Mouse (Mus musculus) forebrain, embryonic 11.5 days (tissue): ENCODE measurements around the gene Atrn. TPM values are rescaled to one million over a fixed set of nuclear protein-coding genes. Genes with fewer than 3 reads are reported as not detected.

Source experiments
- ATAC-seq: fragments of 200-750 bp; cut with Nextera tagmentation; replicated peaks from 2 replicates; pipeline ENCODE4 v1.8.0; 2017; ENCODE audit warnings: moderate TSS enrichment; ENCODE audit not compliant: low FRiP score
- DNase-seq: peaks from one replicate; pipeline ENCODE4 v3.0.0-alpha.2; 2017; ENCODE audit warnings: low spot score
- H3K27ac ChIP-seq: fragments of 300-500 bp; sonication (generic); 2 replicates; pipeline ENCODE4 v1.5.1; 2014; ENCODE audit warnings: low read depth, low read length
- H3K27me3 ChIP-seq: fragments of 300-500 bp; sonication (generic); 2 replicates; pipeline ENCODE4 v1.6.1; 2014; ENCODE audit warnings: mild to moderate bottlenecking, low read length, mixed read lengths; ENCODE audit not compliant: control insufficient read depth, insufficient read depth
- H3K36me3 ChIP-seq: fragments of 300-500 bp; sonication (generic); 2 replicates; pipeline ENCODE4 v1.6.1; 2014; ENCODE audit warnings: mild to moderate bottlenecking, low read length, moderate library complexity, mixed read lengths; ENCODE audit not compliant: control insufficient read depth, insufficient read depth
- H3K4me1 ChIP-seq: fragments of 300-500 bp; sonication (generic); replicated peaks from 2 replicates; pipeline ENCODE4 v1.6.1; 2014; ENCODE audit warnings: low read length, mixed read lengths; ENCODE audit not compliant: control insufficient read depth, insufficient read depth
- H3K4me2 ChIP-seq: fragments of 300-500 bp; sonication (generic); 2 replicates; pipeline ENCODE4 v1.6.1; 2014; ENCODE audit warnings: low read depth, mild to moderate bottlenecking, low read length, moderate library complexity, mixed read lengths; ENCODE audit not compliant: severe bottlenecking
- H3K4me3 ChIP-seq: fragments of 300-500 bp; sonication (generic); 2 replicates; pipeline ENCODE4 v1.5.1; 2014; ENCODE audit warnings: low read depth, low read length
- H3K9ac ChIP-seq: fragments of 300-500 bp; sonication (generic); 2 replicates; pipeline ENCODE4 v1.6.1; 2014; ENCODE audit warnings: low read length
- H3K9me3 ChIP-seq: fragments of 300-500 bp; sonication (generic); 2 replicates; pipeline ENCODE4 v1.6.1; 2016; ENCODE audit warnings: low read length, mixed read lengths; ENCODE audit not compliant: control insufficient read depth
- WGBS: fragments of 180-500 bp; shearing (Covaris S2); extraction: QIAGEN DNeasy Blood & Tissue Kit; methylation state at CpG from one replicate; pipeline ENCODE4 v1.1.7; 2014; 5-methylcytosine and 5-hydroxymethylcytosine counted together
- microRNA-seq: library from miRNA; unstranded; fragments of <30 nt; microRNA quantifications from one replicate; pipeline ENCODE4, GENCODE M21; 2016; ENCODE audit not compliant: insufficient number of aligned reads
- polyA plus RNA-seq: library from polyadenylated mRNA; unstranded; fragments of >200 nt; fragmentation: Nextera tagmentation; extraction: Ambion mirVana; gene quantifications from 2 replicates; pipeline ENCODE4 v1.2.1, GENCODE M21; 2014

Atrn gene
- polyA plus RNA-seq, 1 experiment from 2014 or later = 11.3 TPM

GRCm38 (mm10) chr2:131060784-131061183, 154.5 kb downstream of the Atrn start:
- 68% methylated on average over 6 of the region's 6 CpGs for WGBS
- Histone ChIP-seq H3K4me2 (no peak overlapping the region), H3K36me3 (no peaks in the 10 kb centered on the region), H3K27ac (no peak overlapping the region), H3K27me3 (peaks cover 10% of the 10 kb centered on the region), H3K9me3 (no peaks in the 10 kb centered on the region), H3K4me3 (no peak overlapping the region), H3K9ac (no peak overlapping the region), H3K4me1 (no peaks in the 10 kb centered on the region)
- DNase-seq = no peak
- no peak for ATAC-seq

DNA sequence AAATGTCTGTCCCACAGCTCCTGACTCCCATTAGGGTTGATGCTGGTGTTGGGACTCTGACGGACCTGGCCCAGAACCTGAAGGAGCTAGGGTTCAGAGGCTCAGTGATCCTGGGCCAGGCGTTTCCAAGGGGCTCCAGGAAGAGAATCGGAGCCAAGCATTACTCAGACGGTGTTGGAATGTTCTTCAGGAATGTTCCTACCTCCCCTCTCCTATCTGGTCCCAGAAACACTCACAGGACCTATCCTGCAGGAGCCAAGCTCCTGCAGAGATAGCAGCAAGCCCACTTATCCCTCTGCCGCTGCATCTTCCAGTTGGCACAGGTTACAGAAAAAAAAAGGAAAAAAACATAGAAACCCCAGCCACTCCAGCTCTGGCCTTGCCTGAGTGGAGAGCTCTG, 155.3 kb downstream of the Atrn start:
- Histone ChIP-seq H3K4me3 (no peak overlapping the region), H3K27me3 (peaks cover 6% of the 10 kb centered on the region), H3K4me2 (no peak overlapping the region), H3K36me3 (no peaks in the 10 kb centered on the region), H3K27ac (no peak overlapping the region), H3K4me1 (no peaks in the 10 kb centered on the region), H3K9me3 (no peaks in the 10 kb centered on the region), H3K9ac (no peak overlapping the region)
- ATAC-seq (no peak), DNase-seq (no peak)
- 70% methylated on average over 5 of the region's 5 CpGs for WGBS

DNA sequence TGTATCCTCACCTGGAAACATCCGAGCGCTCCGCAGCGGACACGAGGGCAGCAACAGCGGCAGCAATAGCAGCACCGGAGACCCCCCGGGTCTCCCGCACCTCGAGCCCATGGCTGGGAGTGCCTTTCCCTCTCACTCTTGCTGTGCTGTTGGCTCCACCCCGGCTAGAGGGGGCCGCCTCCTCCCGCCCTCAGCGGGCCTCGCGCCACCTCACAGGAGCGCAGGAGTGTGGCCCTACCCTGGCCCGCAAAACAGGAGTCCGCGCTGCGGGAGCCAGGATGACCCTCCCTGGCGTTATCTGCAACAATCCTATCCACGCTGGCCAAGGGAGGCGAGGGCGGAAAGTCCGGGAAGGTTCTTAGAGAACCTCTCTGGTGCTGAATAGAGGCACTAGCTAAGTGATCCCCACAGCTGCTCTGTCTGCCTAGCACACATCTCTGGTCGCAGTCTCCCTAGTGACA, 157.1 kb downstream of the Atrn start, which contains the start of gene Adam33:
TSS of gene Adam33 (minus strand) at position 411 of the 461 bp plus-strand sequence.
- WGBS = 2% methylated on average over 21 of the region's 27 CpGs
- Histone ChIP-seq H3K9ac (no peak within 1 kb of the TSS), H3K9me3 (no peaks in the 10 kb centered on the region), H3K27me3 (peaks cover 6% of the 10 kb centered on the region; the same call in 1 of the 2 replicates), H3K27ac (no peak within 1 kb of the TSS), H3K4me2 (peak within 1 kb of the TSS; percentile 38), H3K4me3 (peak within 1 kb of the TSS; percentile 1; the same call in 1 of the 2 replicates), H3K4me1 (no peaks in the 10 kb centered on the region), H3K36me3 (no peaks in the 10 kb centered on the region)
- DNase-seq = peak; percentile 53
- ATAC-seq = no peak

DNA sequence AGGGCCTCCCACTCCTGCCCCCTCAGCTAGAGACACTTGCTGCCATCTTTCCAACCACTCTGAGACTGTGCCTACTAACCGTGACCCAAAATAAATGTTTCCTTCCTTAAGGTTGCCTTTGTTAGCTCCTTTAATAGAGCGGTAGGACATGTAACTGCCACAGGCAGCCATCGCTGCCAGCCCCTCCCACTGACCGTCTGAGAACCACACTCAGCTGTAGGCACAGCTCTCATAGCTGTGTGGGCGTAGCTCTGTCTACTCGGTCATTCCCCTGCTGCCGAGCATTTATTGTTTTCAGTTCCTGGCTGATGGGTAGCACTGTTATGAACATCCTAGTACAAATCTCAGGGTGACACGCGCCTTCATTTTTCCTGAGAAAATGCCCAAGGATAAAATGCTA, 160.0 kb downstream of the Atrn start:
- no peak overlapping the region for H3K4me3 ChIP-seq
- no peak overlapping the region for H3K4me2 ChIP-seq
- DNase-seq = no peak
- H3K27me3 ChIP-seq = peaks cover 6% of the 10 kb centered on the region; the same call in 1 of the 2 replicates
- H3K9ac ChIP-seq = no peak overlapping the region
- no peak for ATAC-seq
- no peaks in the 10 kb centered on the region for H3K4me1 ChIP-seq
- H3K27ac ChIP-seq = no peak overlapping the region
- no peaks in the 10 kb centered on the region for H3K36me3 ChIP-seq
- no peaks in the 10 kb centered on the region for H3K9me3 ChIP-seq
- 74% methylated on average over 9 of the region's 9 CpGs for WGBS

DNA sequence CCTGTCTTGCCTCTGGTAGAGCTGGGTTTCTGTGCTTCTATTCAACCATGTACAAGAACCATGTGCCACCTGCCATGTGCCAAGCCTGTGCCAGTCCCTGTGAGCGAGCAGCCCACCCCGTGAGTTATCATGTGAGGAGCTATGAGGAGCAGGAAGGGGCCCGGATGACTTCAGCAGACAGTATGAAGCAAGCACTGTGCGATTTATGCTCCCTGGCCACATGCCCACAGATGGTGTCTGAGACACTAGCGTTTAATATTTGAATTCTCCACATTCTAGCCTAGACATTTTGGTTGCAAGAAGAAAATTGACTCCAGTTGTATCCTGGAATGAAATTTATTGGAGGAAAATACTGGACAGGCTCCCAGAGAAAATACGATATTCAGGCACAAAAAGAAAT, 161.2 kb downstream of the Atrn start:
- no peaks in the 10 kb centered on the region for H3K9me3 ChIP-seq
- H3K27me3 ChIP-seq = peaks cover 6% of the 10 kb centered on the region; the same call in 1 of the 2 replicates
- H3K4me1 ChIP-seq = no peaks in the 10 kb centered on the region
- WGBS = 77% methylated on average over 6 of the region's 6 CpGs
- DNase-seq (no peak), ATAC-seq (no peak)
- H3K36me3 ChIP-seq = no peaks in the 10 kb centered on the region
- no peak overlapping the region for H3K27ac ChIP-seq
- no peak overlapping the region for H3K9ac ChIP-seq
- no peak overlapping the region for H3K4me3 ChIP-seq
- H3K4me2 ChIP-seq = no peak overlapping the region

GRCm38 (mm10) chr2:131072536-131072935, 166.2 kb downstream of the Atrn start:
- Histone ChIP-seq H3K9me3 (no peaks in the 10 kb centered on the region), H3K36me3 (no peaks in the 10 kb centered on the region), H3K27me3 (no peaks in the 10 kb centered on the region), H3K4me1 (no peaks in the 10 kb centered on the region), H3K9ac (no peak overlapping the region), H3K4me2 (no peak overlapping the region), H3K4me3 (no peak overlapping the region), H3K27ac (no peak overlapping the region)
- WGBS = 87% methylated on average over 10 of the region's 10 CpGs
- ATAC-seq = no peak
- DNase-seq = no peak

Small RNAs within 50 kb of the gene (microRNA-seq; reads per million reads assigned to microRNA genes)
- gene Mir6973b = not detected

Other genes with a start within 250 kb of the Atrn start
- 46.8 and 48.5 TPM in 2 replicates for gene Ddrgk1, start 241.8 kb upstream of the Atrn start, polyA plus RNA-seq
- gene Itpa, start 238.9 kb upstream of the Atrn start, polyA plus RNA-seq = 152 and 156 TPM in 2 replicates
- gene Slc4a11, start 209.0 kb upstream of the Atrn start, polyA plus RNA-seq = 1.2 TPM in 2 replicates
- gene 4930402H24Rik, start 89 bp upstream of the Atrn start, polyA plus RNA-seq = 47.4 and 53.1 TPM in 2 replicates
- 3.4 and 4.0 TPM in 2 replicates for gene Gfra4, start 136.6 kb downstream of the Atrn start, polyA plus RNA-seq
- gene Adam33, start 157.3 kb downstream of the Atrn start, polyA plus RNA-seq = 0.36 and 0.95 TPM in 2 replicates
- 0.13 and 0.36 TPM in 2 replicates for gene Siglec1, start 180.3 kb downstream of the Atrn start, polyA plus RNA-seq
- 4.2 and 5.6 TPM in 2 replicates for gene Hspa12b, start 220.8 kb downstream of the Atrn start, polyA plus RNA-seq
- gene Gm11037, start 227.0 kb downstream of the Atrn start, polyA plus RNA-seq = not detected in 2 replicates